Mouse (Mus musculus): Measurements from ENCODE around the gene Esr1. TPM values are rescaled to one million over a fixed set of nuclear protein-coding genes. Genes with fewer than 3 reads are reported as not detected.

Gene Esr1
- total and polyA plus RNA-seq, 3 experiments, result 0.82 TPM; not detected in 2

DNA sequence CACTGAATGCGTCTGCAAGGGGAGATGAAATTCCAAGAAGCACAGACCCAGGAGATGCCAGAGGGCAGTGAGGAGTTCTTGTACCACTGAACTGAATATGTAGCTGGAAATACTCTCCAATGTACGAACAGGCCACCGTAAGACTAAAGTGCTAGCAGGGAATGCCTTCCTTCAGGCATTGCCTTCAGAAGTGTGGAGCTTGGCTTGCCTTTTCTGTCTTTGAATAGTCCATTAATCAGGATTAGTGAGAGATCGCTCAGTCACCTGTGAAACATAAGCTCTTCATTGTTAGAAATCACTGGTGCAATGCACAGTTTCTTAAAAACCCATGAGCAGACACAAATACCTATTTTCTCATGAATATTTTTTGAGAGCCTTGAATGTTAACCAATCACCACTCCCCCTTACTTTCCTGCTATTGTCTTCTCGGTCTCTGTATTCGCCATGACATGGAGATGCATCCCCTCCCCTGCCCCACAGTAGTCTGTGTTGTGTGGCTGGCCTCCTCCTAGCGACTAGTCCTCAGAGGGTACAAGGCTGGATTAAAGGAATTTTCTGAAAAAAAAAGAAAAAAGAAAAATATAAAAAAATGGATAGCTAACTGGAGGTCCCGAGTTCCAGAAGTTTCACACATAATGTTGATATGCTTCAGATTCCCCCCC lies 263.8 kb downstream of the Esr1 start:
- no peaks in the 10 kb centered on the region for H3K27me3 ChIP-seq (ENCODE audit: insufficient read depth, low read length)
- no peak overlapping the region for H3K4me3 ChIP-seq (ENCODE audit: low read depth, low read length)
- DNase-seq (ENCODE audit: low spot score), result no peak
- ATAC-seq (ENCODE audit: extremely low read depth, insufficient number of reproducible peaks, low FRiP score, poor library complexity, severe bottlenecking), result no peak
- H3K9me3 ChIP-seq (replicated peaks), result no peaks in the 10 kb centered on the region
- no peaks in the 10 kb centered on the region for H3K4me1 ChIP-seq (ENCODE audit: insufficient read depth, low read depth, low read length)
- TF ChIP-seq CTCF (IDR thresholded peaks at IDR 0.05; ENCODE audit: low read depth, low read length) (no peak), GATA1 (IDR thresholded peaks at IDR 0.05; ENCODE audit: borderline replicate concordance, low read length) (no peak), POLR2AphosphoS5 (IDR thresholded peaks at IDR 0.05; ENCODE audit: insufficient replicate concordance, low read depth, low read length) (no peak), TAL1 (conservative IDR thresholded peaks at IDR 0.05; ENCODE audit: low read depth, low read length) (no peak), GATA2 (IDR thresholded peaks at IDR 0.05; ENCODE audit: borderline replicate concordance, low read depth, low read length) (no peak)
- no peaks in the 10 kb centered on the region for H3K36me3 ChIP-seq (replicated peaks)

- Histone ChIP-seq H3K9me3 (replicated peaks) (no peaks in the 10 kb centered on the region), H3K4me1 (ENCODE audit: insufficient read depth, low read depth, low read length) (no peaks in the 10 kb centered on the region)
Observed at GRCm38 (mm10) chr10:4881391-4881790, 270.0 kb downstream of the Esr1 start.

DNA sequence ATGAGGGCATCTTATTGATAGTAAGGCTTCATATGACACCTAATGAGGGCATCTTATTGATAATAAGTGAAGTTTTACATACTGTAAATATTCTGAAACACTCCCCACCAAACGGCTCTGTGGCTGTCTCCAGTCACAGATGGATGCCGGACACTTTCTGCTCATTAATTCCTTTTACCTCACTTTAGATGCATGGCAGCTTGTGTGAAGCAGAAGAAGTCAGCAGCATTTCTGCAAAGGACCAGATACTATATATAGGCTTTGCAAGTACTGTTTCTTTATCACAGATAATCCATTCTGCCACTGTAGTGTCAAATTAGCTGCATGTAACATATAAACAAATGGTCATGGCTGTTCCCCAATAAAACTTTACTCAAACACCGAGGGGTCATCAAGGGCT lies 274.1 kb downstream of the Esr1 start:
- no peak for TF ChIP-seq CTCF (IDR thresholded peaks at IDR 0.05; ENCODE audit: low read depth, low read length)
- no peaks in the 10 kb centered on the region for H3K9me3 ChIP-seq (replicated peaks)
- DNase-seq (ENCODE audit: low spot score) (no peak), ATAC-seq (ENCODE audit: extremely low read depth, insufficient number of reproducible peaks, low FRiP score, poor library complexity, severe bottlenecking) (no peak)
- H3K4me3 ChIP-seq (ENCODE audit: low read depth, low read length), result no peak overlapping the region
- no peaks in the 10 kb centered on the region for H3K27me3 ChIP-seq (ENCODE audit: insufficient read depth, low read length)
- H3K36me3 ChIP-seq (replicated peaks), result no peaks in the 10 kb centered on the region
- H3K4me1 ChIP-seq (ENCODE audit: insufficient read depth, low read depth, low read length), result no peaks in the 10 kb centered on the region

More at GRCm38 (mm10) chr10:4881391-4881790, 270.0 kb downstream of the Esr1 start:
- Histone ChIP-seq H3K27me3 (ENCODE audit: insufficient read depth, low read length) (no peaks in the 10 kb centered on the region), H3K36me3 (replicated peaks) (no peaks in the 10 kb centered on the region), H3K4me3 (ENCODE audit: low read depth, low read length) (no peak overlapping the region)
- ATAC-seq (ENCODE audit: extremely low read depth, insufficient number of reproducible peaks, low FRiP score, poor library complexity, severe bottlenecking), result no peak
- no peak for DNase-seq (ENCODE audit: low spot score)
- TF ChIP-seq GATA1 (IDR thresholded peaks at IDR 0.05; ENCODE audit: borderline replicate concordance, low read length) (no peak), CTCF (IDR thresholded peaks at IDR 0.05; ENCODE audit: low read depth, low read length) (no peak)

DNA sequence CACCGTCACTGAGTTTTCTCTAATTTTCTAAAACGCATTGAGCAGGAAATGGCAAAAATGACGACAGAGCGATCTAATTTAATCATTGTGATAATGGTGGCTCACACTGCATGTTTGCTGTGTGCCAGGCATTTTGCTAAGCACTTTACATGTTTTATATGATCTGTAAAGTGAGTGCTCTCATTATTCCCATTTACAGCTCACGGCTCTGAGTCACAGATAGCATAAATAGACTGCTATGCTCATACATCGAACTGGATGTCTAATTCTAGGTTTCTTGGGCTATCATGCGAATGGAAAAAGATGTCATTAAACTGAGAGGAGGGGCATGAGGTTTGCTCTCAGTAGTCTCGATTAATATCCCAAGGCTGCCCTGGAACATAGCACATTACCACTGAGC lies 274.6 kb downstream of the Esr1 start:
- no peak for DNase-seq (ENCODE audit: low spot score)
- ATAC-seq (ENCODE audit: extremely low read depth, insufficient number of reproducible peaks, low FRiP score, poor library complexity, severe bottlenecking), result no peak
- no peak for TF ChIP-seq GATA1 (IDR thresholded peaks at IDR 0.05; ENCODE audit: borderline replicate concordance, low read length)
- TF ChIP-seq GATA2 (IDR thresholded peaks at IDR 0.05; ENCODE audit: borderline replicate concordance, low read depth, low read length), result no peak
- TF ChIP-seq TAL1 (conservative IDR thresholded peaks at IDR 0.05; ENCODE audit: low read depth, low read length), result no peak
- no peak for TF ChIP-seq CTCF (IDR thresholded peaks at IDR 0.05; ENCODE audit: low read depth, low read length)
- TF ChIP-seq POLR2AphosphoS5 (IDR thresholded peaks at IDR 0.05; ENCODE audit: insufficient replicate concordance, low read depth, low read length), result no peak
- H3K4me3 ChIP-seq (ENCODE audit: low read depth, low read length), result no peak overlapping the region
- no peaks in the 10 kb centered on the region for H3K27me3 ChIP-seq (ENCODE audit: insufficient read depth, low read length)
- no peaks in the 10 kb centered on the region for H3K9me3 ChIP-seq (replicated peaks)
- H3K36me3 ChIP-seq (replicated peaks), result no peaks in the 10 kb centered on the region
- no peaks in the 10 kb centered on the region for H3K4me1 ChIP-seq (ENCODE audit: insufficient read depth, low read depth, low read length)

- H3K4me1 ChIP-seq (ENCODE audit: insufficient read depth, low read depth, low read length), result no peaks in the 10 kb centered on the region
- no peaks in the 10 kb centered on the region for H3K9me3 ChIP-seq (replicated peaks)
- no peak overlapping the region for H3K4me3 ChIP-seq (ENCODE audit: low read depth, low read length)
- no peaks in the 10 kb centered on the region for H3K27me3 ChIP-seq (ENCODE audit: insufficient read depth, low read length)
- no peak for ATAC-seq (ENCODE audit: extremely low read depth, insufficient number of reproducible peaks, low FRiP score, poor library complexity, severe bottlenecking)
- no peaks in the 10 kb centered on the region for H3K36me3 ChIP-seq (replicated peaks)
- no peak for DNase-seq (ENCODE audit: low spot score)
- TF ChIP-seq POLR2AphosphoS5 (IDR thresholded peaks at IDR 0.05; ENCODE audit: insufficient replicate concordance, low read depth, low read length), result no peak
- no peak for TF ChIP-seq GATA1 (IDR thresholded peaks at IDR 0.05; ENCODE audit: borderline replicate concordance, low read length)
- TF ChIP-seq CTCF (IDR thresholded peaks at IDR 0.05; ENCODE audit: low read depth, low read length), result no peak
- no peak for TF ChIP-seq GATA2 (IDR thresholded peaks at IDR 0.05; ENCODE audit: borderline replicate concordance, low read depth, low read length)
- TF ChIP-seq TAL1 (conservative IDR thresholded peaks at IDR 0.05; ENCODE audit: low read depth, low read length), result no peak
Observed at GRCm38 (mm10) chr10:4893475-4893874, 282.1 kb downstream of the Esr1 start.

DNA sequence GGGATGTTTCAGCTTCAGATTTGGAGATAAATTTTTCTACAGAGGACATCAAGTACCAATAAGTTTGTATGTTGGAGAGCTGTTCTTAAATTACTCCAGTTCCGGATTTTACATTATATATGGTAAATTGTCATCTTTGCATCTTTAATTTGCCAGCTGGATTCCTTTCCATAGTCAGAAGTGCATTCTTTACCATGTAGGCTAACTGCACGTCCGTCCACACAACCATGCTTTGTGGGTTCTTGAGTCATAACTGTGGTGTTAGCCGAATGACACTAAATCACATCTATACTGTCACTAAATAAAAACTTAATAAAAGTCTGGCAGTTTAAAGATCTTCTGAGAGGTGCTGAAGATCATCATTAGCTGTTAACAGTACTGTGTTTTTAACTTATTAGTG lies 286.4 kb downstream of the Esr1 start:
- ATAC-seq (ENCODE audit: extremely low read depth, insufficient number of reproducible peaks, low FRiP score, poor library complexity, severe bottlenecking) (no peak), DNase-seq (ENCODE audit: low spot score) (no peak)
- H3K4me3 ChIP-seq (ENCODE audit: low read depth, low read length), result no peak overlapping the region

DNA sequence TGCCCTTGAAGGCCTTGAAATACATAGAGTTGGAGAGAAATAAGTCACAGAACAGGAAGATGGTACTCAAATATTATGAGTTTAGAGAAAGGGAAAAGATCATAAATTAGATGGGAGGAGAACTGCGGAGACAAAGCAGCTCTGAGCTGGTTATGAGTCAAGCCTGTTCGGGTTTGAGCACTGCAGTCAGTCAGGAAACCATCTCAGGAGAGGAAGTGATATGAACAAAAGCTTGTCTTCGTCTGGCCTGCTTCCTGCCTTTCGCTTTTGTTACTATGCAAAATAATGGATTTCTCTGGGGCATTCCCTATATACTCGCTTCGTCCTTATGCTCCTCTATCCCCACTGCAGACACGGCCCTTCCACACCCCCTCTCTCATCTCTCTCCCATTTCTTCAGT lies 288.9 kb downstream of the Esr1 start:
- Histone ChIP-seq H3K9me3 (replicated peaks) (no peaks in the 10 kb centered on the region), H3K27me3 (ENCODE audit: insufficient read depth, low read length) (no peaks in the 10 kb centered on the region), H3K4me1 (ENCODE audit: insufficient read depth, low read depth, low read length) (no peaks in the 10 kb centered on the region), H3K36me3 (replicated peaks) (no peaks in the 10 kb centered on the region), H3K4me3 (ENCODE audit: low read depth, low read length) (no peak overlapping the region)
- no peak for DNase-seq (ENCODE audit: low spot score)
- no peak for TF ChIP-seq POLR2AphosphoS5 (IDR thresholded peaks at IDR 0.05; ENCODE audit: insufficient replicate concordance, low read depth, low read length)
- no peak for TF ChIP-seq GATA1 (IDR thresholded peaks at IDR 0.05; ENCODE audit: borderline replicate concordance, low read length)
- TF ChIP-seq GATA2 (IDR thresholded peaks at IDR 0.05; ENCODE audit: borderline replicate concordance, low read depth, low read length), result no peak
- TF ChIP-seq TAL1 (conservative IDR thresholded peaks at IDR 0.05; ENCODE audit: low read depth, low read length), result no peak
- no peak for ATAC-seq (ENCODE audit: extremely low read depth, insufficient number of reproducible peaks, low FRiP score, poor library complexity, severe bottlenecking)

More for the DNA sequence above, 286.4 kb downstream of the Esr1 start:
- no peaks in the 10 kb centered on the region for H3K36me3 ChIP-seq (replicated peaks)
- no peaks in the 10 kb centered on the region for H3K27me3 ChIP-seq (ENCODE audit: insufficient read depth, low read length)
- no peak for TF ChIP-seq TAL1 (conservative IDR thresholded peaks at IDR 0.05; ENCODE audit: low read depth, low read length)
- TF ChIP-seq GATA2 (IDR thresholded peaks at IDR 0.05; ENCODE audit: borderline replicate concordance, low read depth, low read length), result no peak
- TF ChIP-seq GATA1 (IDR thresholded peaks at IDR 0.05; ENCODE audit: borderline replicate concordance, low read length), result no peak
- TF ChIP-seq CTCF (IDR thresholded peaks at IDR 0.05; ENCODE audit: low read depth, low read length), result no peak
- TF ChIP-seq POLR2AphosphoS5 (IDR thresholded peaks at IDR 0.05; ENCODE audit: insufficient replicate concordance, low read depth, low read length), result no peak
- H3K9me3 ChIP-seq (replicated peaks), result no peaks in the 10 kb centered on the region
- no peaks in the 10 kb centered on the region for H3K4me1 ChIP-seq (ENCODE audit: insufficient read depth, low read depth, low read length)
